Mouse (Mus musculus) embryonic facial prominence, embryonic 15.5 days (tissue): Measurements from ENCODE around the gene Gm21312. TPM values are rescaled to one million over a fixed set of nuclear protein-coding genes. Genes with fewer than 3 reads are reported as not detected.

Source experiments
- polyA plus RNA-seq: library from polyadenylated mRNA; unstranded; fragments of >200 nt; fragmentation: Nextera tagmentation; extraction: Ambion mirVana; gene quantifications from 2 replicates; pipeline ENCODE4 v1.2.1, GENCODE M21; 2015

Gene Gm21312
- polyA plus RNA-seq, 1 experiment from 2014 or later: not detected

Other genes with a start within 250 kb of the Gm21312 start
- not detected in 2 replicates for gene Gm21293, start 34.0 kb upstream of the Gm21312 start, polyA plus RNA-seq
- not detected in 2 replicates for gene Gm6763, start 25.5 kb upstream of the Gm21312 start, polyA plus RNA-seq
- gene Gm8764, start 17.0 kb upstream of the Gm21312 start, polyA plus RNA-seq: not detected in 2 replicates
- gene Gm21304, start 8.5 kb upstream of the Gm21312 start, polyA plus RNA-seq: not detected in 2 replicates
- gene Gm20765, start 8.5 kb downstream of the Gm21312 start, polyA plus RNA-seq: not detected in 2 replicates
- gene Gm4340, start 17.0 kb downstream of the Gm21312 start, polyA plus RNA-seq: not detected in 2 replicates